Mouse (Mus musculus): ENCODE results near the gene Apc2. TPM values are rescaled to one million over a fixed set of nuclear protein-coding genes. Genes with fewer than 3 reads are reported as not detected.

Gene Apc2
- polyA plus RNA-seq, 1 experiment from 2014 or later = 0.45 TPM

DNA sequence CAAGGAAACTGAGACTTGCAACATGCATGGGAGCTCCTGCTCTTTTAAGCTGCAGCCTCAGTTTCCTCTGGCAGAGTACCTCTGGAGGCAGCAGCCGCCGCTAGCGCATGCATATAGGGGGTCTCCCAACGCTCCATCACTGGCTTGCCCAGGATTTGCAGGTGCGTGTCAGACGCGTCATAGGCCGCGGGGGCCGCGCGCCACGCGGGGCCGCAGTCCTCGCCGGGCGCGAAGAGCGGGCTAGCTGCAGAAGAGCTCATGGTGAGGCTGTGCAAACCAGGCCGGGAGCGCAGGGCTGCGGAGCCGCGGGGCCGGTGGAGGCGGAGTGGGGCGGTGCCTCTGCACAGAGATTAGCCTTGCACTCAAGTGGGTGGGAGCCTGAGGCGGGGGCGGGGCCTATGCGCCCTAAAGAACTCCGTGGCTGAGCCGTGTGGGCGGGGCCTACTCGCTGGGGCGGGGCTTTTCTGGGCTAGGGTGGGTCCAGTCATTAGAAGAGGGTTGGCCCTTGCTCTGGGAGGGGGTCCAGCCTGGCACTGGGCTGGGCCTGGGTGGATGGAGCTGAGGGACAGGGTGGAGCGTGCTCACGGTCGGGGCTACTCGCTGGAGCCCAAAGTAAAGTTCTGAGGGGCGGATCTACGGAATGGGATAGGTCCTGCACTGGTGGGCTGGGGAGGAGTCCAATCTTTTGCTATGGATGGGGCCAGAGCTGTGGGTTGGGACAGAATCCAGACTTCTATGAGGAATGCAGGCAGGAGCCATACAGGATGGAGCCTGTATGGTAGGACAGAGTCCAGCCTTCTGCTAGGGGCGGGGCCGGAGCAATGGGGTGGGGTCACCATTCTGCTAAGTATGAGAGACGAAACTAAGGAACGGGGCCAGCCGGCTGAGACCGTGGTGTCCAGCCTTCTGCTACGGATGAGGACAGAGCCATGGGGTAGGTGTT is 34.9 kb upstream of the Apc2 start, which contains the start of the genes Gamt and Dazap1:
TSS of gene Gamt (minus strand) at position 371 of the 943 bp plus-strand sequence.
TSS of gene Dazap1 (plus strand) at position 845 of the 943 bp plus-strand sequence.
- peaks cover 37% of the 10 kb centered on the region for H3K4me1 ChIP-seq (replicated peaks; ENCODE audit: control insufficient read depth, insufficient read depth, low read length)

DNA sequence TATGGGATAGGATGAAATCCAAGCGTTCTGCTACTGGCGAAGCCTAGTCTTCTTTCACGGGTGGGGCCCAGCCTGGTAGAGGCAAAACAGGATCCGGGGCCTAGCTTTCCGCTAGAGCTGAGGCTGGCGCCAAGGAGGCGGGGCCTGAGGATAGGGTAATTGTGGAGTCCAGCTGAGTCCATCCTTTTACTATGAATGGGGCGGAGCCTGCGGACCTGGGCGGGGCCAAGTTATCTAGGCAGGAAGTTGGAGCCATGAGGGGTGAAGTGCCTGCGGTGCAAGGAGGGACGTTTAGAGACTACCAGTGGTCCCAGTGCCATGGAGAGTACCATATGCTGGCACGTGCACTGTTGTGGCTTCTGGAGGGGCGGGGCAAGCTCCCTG is 34.2 kb upstream of the Apc2 start:
- Histone ChIP-seq H3K9me3 (ENCODE audit: control insufficient read depth, low read length) (no peaks in the 10 kb centered on the region), H3K4me1 (replicated peaks; ENCODE audit: control insufficient read depth, insufficient read depth, low read length) (peaks cover 43% of the 10 kb centered on the region), H3K27ac (ENCODE audit: low read depth, low read length) (peak overlapping the region; percentile 99), H3K4me3 (ENCODE audit: low read depth, low read length) (peak overlapping the region; percentile 61), H3K9ac (ENCODE audit: low read depth, low read length) (peak overlapping the region; percentile 73), H3K27me3 (replicated peaks; ENCODE audit: control insufficient read depth, insufficient read depth, low read length) (no peaks in the 10 kb centered on the region), H3K36me3 (ENCODE audit: control insufficient read depth, insufficient read depth, low read length) (peaks cover 12% of the 10 kb centered on the region), H3K4me2 (peak overlapping the region; percentile 99)
- under 1% methylated on average over 14 of the region's 14 CpGs for WGBS
- ATAC-seq (replicated peaks; ENCODE audit: low FRiP score) (peak; percentile 73), DNase-seq (ENCODE audit: low spot score) (peak; percentile 97)

More for the DNA sequence above, 34.9 kb upstream of the Apc2 start, which contains the start of the genes Gamt and Dazap1:
- WGBS = under 1% methylated on average over 49 of the region's 49 CpGs
- H3K27ac ChIP-seq (ENCODE audit: low read depth, low read length) = peak within 1 kb of the TSS; percentile 99
- H3K36me3 ChIP-seq (ENCODE audit: control insufficient read depth, insufficient read depth, low read length) = peaks cover 16% of the 10 kb centered on the region
- peak within 1 kb of the TSS; percentile 61 for H3K4me3 ChIP-seq (ENCODE audit: low read depth, low read length)
- ATAC-seq (replicated peaks; ENCODE audit: low FRiP score) = peak; percentile 83
- peak within 1 kb of the TSS; percentile 73 for H3K9ac ChIP-seq (ENCODE audit: low read depth, low read length)
- no peaks in the 10 kb centered on the region for H3K27me3 ChIP-seq (replicated peaks; ENCODE audit: control insufficient read depth, insufficient read depth, low read length)
- H3K9me3 ChIP-seq (ENCODE audit: control insufficient read depth, low read length) = no peaks in the 10 kb centered on the region
- peak within 1 kb of the TSS; percentile 99 for H3K4me2 ChIP-seq
- DNase-seq (ENCODE audit: low spot score) = peak; percentile 100

DNA sequence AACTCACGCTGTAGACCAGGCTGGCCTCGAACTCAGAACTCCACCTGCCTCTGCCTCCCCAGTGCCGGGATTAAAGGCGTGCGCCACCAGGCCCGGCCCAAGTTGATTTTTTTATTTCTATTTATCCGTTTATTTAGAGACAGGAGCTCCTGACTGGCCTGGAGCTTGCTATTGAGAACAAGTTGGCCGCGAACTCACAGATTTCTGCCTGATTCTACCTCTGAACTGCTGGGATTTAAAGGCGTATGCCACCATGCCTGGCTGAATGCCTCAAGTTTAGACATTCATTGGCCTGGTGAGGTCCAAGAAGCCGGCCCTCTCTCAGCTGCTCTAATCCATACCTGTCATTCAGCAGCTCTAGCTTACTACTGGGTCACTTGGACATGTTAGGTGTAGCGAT is 33.6 kb upstream of the Apc2 start:
- peak overlapping the region; percentile 99 for H3K4me2 ChIP-seq
- H3K4me1 ChIP-seq (replicated peaks; ENCODE audit: control insufficient read depth, insufficient read depth, low read length) = peaks cover 49% of the 10 kb centered on the region
- DNase-seq (ENCODE audit: low spot score) = no peak
- no peaks in the 10 kb centered on the region for H3K27me3 ChIP-seq (replicated peaks; ENCODE audit: control insufficient read depth, insufficient read depth, low read length)
- WGBS = 58% methylated on average over 12 of the region's 12 CpGs
- H3K9me3 ChIP-seq (ENCODE audit: control insufficient read depth, low read length) = no peaks in the 10 kb centered on the region
- H3K9ac ChIP-seq (ENCODE audit: low read depth, low read length) = peak overlapping the region; percentile 73
- no peak for ATAC-seq (replicated peaks; ENCODE audit: low FRiP score)
- peak overlapping the region; percentile 99 for H3K27ac ChIP-seq (ENCODE audit: low read depth, low read length)
- peaks cover 10% of the 10 kb centered on the region for H3K36me3 ChIP-seq (ENCODE audit: control insufficient read depth, insufficient read depth, low read length)
- peak overlapping the region; percentile 61 for H3K4me3 ChIP-seq (ENCODE audit: low read depth, low read length)

DNA sequence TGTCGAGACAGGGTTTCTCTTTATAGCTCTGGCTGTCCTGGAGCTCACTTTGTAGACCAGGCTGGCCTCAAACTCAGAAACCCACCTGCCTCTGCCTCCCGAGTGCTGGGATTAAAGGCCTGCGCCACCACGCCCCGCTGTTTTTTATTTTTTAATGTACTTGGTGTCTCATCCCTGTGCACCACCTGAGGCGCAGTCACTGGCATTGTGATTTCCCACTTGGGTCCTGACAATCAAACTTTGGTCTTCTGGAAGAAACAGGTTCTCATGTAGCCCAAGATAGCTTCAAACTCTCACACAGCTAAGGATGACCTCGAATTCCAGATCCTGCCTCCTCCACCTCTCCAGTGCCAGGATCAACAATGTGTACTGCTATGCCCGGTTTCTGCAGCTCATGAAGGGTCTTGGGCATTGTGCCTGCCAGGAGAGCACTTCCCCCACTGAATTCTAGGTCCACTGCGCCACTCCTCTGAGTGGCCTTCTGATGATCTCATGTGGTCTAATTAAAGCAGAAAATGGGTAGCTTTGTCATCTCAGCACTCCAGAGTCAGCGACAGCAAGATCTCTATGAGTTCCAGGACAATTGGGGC is 32.9 kb upstream of the Apc2 start:
- WGBS = 89% methylated on average over 10 of the region's 10 CpGs
- H3K27ac ChIP-seq (ENCODE audit: low read depth, low read length) = no peak overlapping the region; the same call in 1 of the 2 replicates
- H3K27me3 ChIP-seq (replicated peaks; ENCODE audit: control insufficient read depth, insufficient read depth, low read length) = no peaks in the 10 kb centered on the region

DNA sequence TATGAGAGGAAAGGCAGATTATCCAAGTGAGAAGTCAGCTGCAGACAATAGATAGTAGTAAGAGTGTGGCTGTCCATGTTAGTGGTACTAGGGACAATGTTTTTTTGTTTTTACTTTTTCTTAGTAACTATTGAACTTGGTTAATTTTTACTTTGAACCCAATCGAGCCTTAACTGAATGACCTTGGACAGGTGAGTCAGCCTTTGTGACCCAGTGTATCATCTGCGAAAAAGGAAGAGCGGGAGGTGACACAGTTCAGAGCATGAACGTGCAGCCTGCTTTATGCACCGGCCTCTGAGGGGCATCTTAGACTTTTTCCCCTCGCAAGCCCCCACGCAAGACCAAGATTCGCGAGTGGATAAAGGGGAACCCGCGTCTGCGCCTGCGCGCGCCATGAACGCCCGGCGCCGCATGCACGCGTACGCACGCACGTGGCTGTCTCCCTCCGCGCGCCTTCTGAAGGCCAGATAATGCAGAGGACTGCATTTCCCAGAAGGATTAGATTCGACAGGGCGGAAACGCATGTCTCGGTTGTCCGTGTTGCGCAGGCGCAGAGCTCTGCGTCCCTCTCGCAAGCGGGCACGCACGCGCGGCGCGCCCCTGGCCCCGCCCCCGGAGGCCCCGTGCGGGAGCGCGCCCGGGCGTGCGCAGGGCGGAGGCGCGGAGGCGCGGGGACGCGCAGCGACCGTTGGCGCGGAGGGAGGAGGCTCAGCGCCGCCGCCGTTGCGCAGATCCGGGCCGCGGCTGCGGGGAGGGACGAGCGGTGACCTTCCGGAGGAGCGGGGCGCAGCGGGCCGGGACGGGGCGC is 31.2 kb upstream of the Apc2 start:
- Histone ChIP-seq H3K9me3 (ENCODE audit: control insufficient read depth, low read length) (no peaks in the 10 kb centered on the region), H3K4me1 (replicated peaks; ENCODE audit: control insufficient read depth, insufficient read depth, low read length) (peaks cover 60% of the 10 kb centered on the region), H3K4me2 (peak overlapping the region; percentile 96), H3K27me3 (replicated peaks; ENCODE audit: control insufficient read depth, insufficient read depth, low read length) (no peaks in the 10 kb centered on the region), H3K36me3 (ENCODE audit: control insufficient read depth, insufficient read depth, low read length) (peaks cover 8% of the 10 kb centered on the region), H3K9ac (ENCODE audit: low read depth, low read length) (peak overlapping the region; percentile 97), H3K4me3 (ENCODE audit: low read depth, low read length) (peak overlapping the region; percentile 92), H3K27ac (ENCODE audit: low read depth, low read length) (peak overlapping the region; percentile 65)
- ATAC-seq (replicated peaks; ENCODE audit: low FRiP score) = peak; percentile 58
- DNase-seq (ENCODE audit: low spot score) = peak; percentile 96
- 1% methylated on average over 81 of the region's 81 CpGs for WGBS

More for the DNA sequence above, 32.9 kb upstream of the Apc2 start:
- Histone ChIP-seq H3K9me3 (ENCODE audit: control insufficient read depth, low read length) (no peaks in the 10 kb centered on the region), H3K4me3 (ENCODE audit: low read depth, low read length) (no peak overlapping the region), H3K36me3 (ENCODE audit: control insufficient read depth, insufficient read depth, low read length) (peaks cover 13% of the 10 kb centered on the region), H3K9ac (ENCODE audit: low read depth, low read length) (no peak overlapping the region), H3K4me2 (peak overlapping the region; percentile 12; the same call in 1 of the 2 replicates), H3K4me1 (replicated peaks; ENCODE audit: control insufficient read depth, insufficient read depth, low read length) (peaks cover 56% of the 10 kb centered on the region)
- no peak for ATAC-seq (replicated peaks; ENCODE audit: low FRiP score)
- DNase-seq (ENCODE audit: low spot score) = no peak

DNA sequence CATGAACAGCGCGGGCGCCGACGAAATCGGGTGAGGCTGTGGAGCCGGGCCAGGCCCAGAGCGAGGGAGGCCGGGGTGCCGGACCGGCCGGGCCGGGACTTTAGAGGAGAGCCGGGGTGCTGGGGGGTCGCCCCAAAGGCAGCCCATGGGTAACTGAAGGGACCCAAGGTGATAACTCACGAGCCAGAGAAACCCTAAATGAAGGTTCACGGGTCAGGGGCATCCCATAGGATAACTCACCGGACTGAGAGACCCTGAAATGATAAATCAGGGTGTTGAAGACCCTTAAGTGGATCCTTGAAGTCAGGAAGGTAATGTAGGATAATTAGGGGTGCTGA is 30.7 kb upstream of the Apc2 start:
- Histone ChIP-seq H3K4me2 (peak overlapping the region; percentile 96), H3K27ac (ENCODE audit: low read depth, low read length) (peak overlapping the region; percentile 65), H3K4me1 (replicated peaks; ENCODE audit: control insufficient read depth, insufficient read depth, low read length) (peaks cover 59% of the 10 kb centered on the region), H3K27me3 (replicated peaks; ENCODE audit: control insufficient read depth, insufficient read depth, low read length) (no peaks in the 10 kb centered on the region), H3K36me3 (ENCODE audit: control insufficient read depth, insufficient read depth, low read length) (peaks cover 8% of the 10 kb centered on the region), H3K9ac (ENCODE audit: low read depth, low read length) (peak overlapping the region; percentile 97), H3K4me3 (ENCODE audit: low read depth, low read length) (peak overlapping the region; percentile 92), H3K9me3 (ENCODE audit: control insufficient read depth, low read length) (no peaks in the 10 kb centered on the region)
- 1% methylated on average over 18 of the region's 18 CpGs for WGBS
- ATAC-seq (replicated peaks; ENCODE audit: low FRiP score) (no peak), DNase-seq (ENCODE audit: low spot score) (no peak)

DNA sequence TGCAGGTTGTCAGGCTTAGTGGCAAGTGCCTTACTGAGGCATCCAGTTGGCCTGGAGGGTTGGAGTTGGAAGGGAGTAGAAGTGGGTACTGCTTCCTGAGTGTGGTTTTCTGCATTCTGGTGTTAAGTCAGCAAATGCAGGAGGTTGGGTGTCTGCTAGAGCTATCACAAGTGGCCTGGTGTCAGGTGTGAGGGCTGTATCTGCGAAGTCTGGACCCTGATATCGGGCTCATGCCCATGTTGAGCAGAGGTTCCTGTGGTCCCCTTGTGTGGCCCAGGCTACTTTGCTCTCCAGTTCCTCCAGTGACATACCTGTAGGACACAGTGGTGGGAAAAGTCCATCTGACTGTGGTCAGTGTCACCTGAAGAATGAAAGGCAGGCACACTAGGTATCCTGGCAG is 25.7 kb upstream of the Apc2 start:
- H3K27ac ChIP-seq (ENCODE audit: low read depth, low read length) = peak overlapping the region; percentile 88
- no peaks in the 10 kb centered on the region for H3K27me3 ChIP-seq (replicated peaks; ENCODE audit: control insufficient read depth, insufficient read depth, low read length)
- peak overlapping the region; percentile 16; the same call in 1 of the 2 replicates for H3K4me3 ChIP-seq (ENCODE audit: low read depth, low read length)
- H3K9me3 ChIP-seq (ENCODE audit: control insufficient read depth, low read length) = no peaks in the 10 kb centered on the region
- peak overlapping the region; percentile 58 for H3K4me2 ChIP-seq
- peaks cover 68% of the 10 kb centered on the region for H3K4me1 ChIP-seq (replicated peaks; ENCODE audit: control insufficient read depth, insufficient read depth, low read length)
- no peak for DNase-seq (ENCODE audit: low spot score)
- WGBS = 65% methylated on average over 2 of the region's 2 CpGs
- ATAC-seq (replicated peaks; ENCODE audit: low FRiP score) = 0 out of 2 replicates have a peak, but pooled peaks have one; percentile 35
- H3K36me3 ChIP-seq (ENCODE audit: control insufficient read depth, insufficient read depth, low read length) = peaks cover 21% of the 10 kb centered on the region
- H3K9ac ChIP-seq (ENCODE audit: low read depth, low read length) = peak overlapping the region; percentile 53

DNA sequence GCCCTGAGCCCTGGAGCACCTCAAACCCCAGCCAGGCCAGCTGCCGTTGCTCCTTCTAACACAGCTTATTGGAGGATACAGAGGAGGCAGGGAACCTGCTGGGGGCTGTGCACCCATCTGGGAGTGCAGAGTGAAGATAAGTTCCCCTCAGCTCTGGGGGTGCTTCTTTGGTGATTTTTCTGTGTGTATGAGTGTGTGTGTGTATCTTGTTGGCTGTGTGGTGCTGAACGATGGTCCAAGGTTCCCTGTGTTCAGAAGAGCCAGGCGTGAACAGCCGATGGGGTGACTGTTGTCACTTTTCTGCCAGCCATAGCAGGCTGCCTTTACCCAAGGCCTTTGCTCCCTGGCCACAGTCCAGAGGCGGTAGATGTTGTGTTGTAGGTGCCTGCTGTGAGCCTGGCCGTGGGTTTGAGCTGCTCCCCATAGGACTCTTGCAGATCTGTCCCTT is 25.0 kb upstream of the Apc2 start:
- DNase-seq (ENCODE audit: low spot score) = no peak
- H3K4me3 ChIP-seq (ENCODE audit: low read depth, low read length) = peak overlapping the region; percentile 16; the same call in 1 of the 2 replicates
- H3K27ac ChIP-seq (ENCODE audit: low read depth, low read length) = peak overlapping the region; percentile 88
- H3K9ac ChIP-seq (ENCODE audit: low read depth, low read length) = peak overlapping the region; percentile 53
- 47% methylated on average over 6 of the region's 6 CpGs for WGBS
- peaks cover 24% of the 10 kb centered on the region for H3K36me3 ChIP-seq (ENCODE audit: control insufficient read depth, insufficient read depth, low read length)
- no peaks in the 10 kb centered on the region for H3K9me3 ChIP-seq (ENCODE audit: control insufficient read depth, low read length)
- peak; percentile 84 for ATAC-seq (replicated peaks; ENCODE audit: low FRiP score)
- peaks cover 66% of the 10 kb centered on the region for H3K4me1 ChIP-seq (replicated peaks; ENCODE audit: control insufficient read depth, insufficient read depth, low read length)
- peak overlapping the region; percentile 58 for H3K4me2 ChIP-seq
- no peaks in the 10 kb centered on the region for H3K27me3 ChIP-seq (replicated peaks; ENCODE audit: control insufficient read depth, insufficient read depth, low read length)

All from liver, embryonic 11.5 days (tissue).